Mouse (Mus musculus) neural tube, embryonic 15.5 days (tissue): ENCODE results near the gene Gm1043. TPM values are rescaled to one million over a fixed set of nuclear protein-coding genes. Genes with fewer than 3 reads are reported as not detected.

Experiments
- polyA plus RNA-seq: library from polyadenylated mRNA; unstranded; fragments of >200 nt; fragmentation: Nextera tagmentation; extraction: Ambion mirVana; gene quantifications from 2 replicates; pipeline ENCODE4 v1.2.1, GENCODE M21; 2015

Gene Gm1043
- polyA plus RNA-seq, 1 experiment from 2014 or later: 2.1 TPM

Other genes starting within 250 kb of the Gm1043 start
- gene Ppp2r2c, start 216.9 kb upstream of the Gm1043 start, polyA plus RNA-seq: 56.3 and 72.9 TPM in 2 replicates
- gene Wfs1, start 96.2 kb upstream of the Gm1043 start, polyA plus RNA-seq: 9.4 and 9.7 TPM in 2 replicates
- 679 and 807 TPM in 2 replicates for gene Crmp1, start 156.6 kb downstream of the Gm1043 start, polyA plus RNA-seq